Mouse (Mus musculus) kidney, adult 2 months (tissue): ENCODE measurements at regions not wholly inside any gene's neighbourhood (a gene's known extent, or its start where the extent isn't known, plus 50 kb on each side); places are given as distances from the start of the nearest gene placed in this dataset.

Experiments
- DNase-seq: peaks from one replicate; pipeline ENCODE4 v3.0.0; 2021
- H3K27ac ChIP-seq: fragments of 200-500 bp; 2 replicates; pipeline ENCODE4 v1.5.1; 2012; ENCODE audit warnings: low read depth, low read length, control low read depth, inconsistent platforms; ENCODE audit not compliant: insufficient read depth
- H3K27me3 ChIP-seq: fragments of 200-500 bp; replicated peaks from 2 replicates; pipeline ENCODE4 v1.6.1; 2012; ENCODE audit warnings: mild to moderate bottlenecking, moderate library complexity, low read length, inconsistent platforms; ENCODE audit not compliant: control insufficient read depth, insufficient read depth
- H3K36me3 ChIP-seq: fragments of 200-500 bp; 2 replicates; pipeline ENCODE4 v1.6.1; 2012; ENCODE audit warnings: mild to moderate bottlenecking, moderate library complexity, low read length, inconsistent platforms; ENCODE audit not compliant: control insufficient read depth, insufficient read depth
- H3K4me1 ChIP-seq: fragments of 200-500 bp; 2 replicates; pipeline ENCODE4 v1.6.1; 2011; ENCODE audit warnings: low read length; ENCODE audit not compliant: control insufficient read depth, insufficient read depth
- H3K4me3 ChIP-seq: fragments of 200-500 bp; 2 replicates; pipeline ENCODE4 v1.5.1; 2011; ENCODE audit warnings: mild to moderate bottlenecking, low read depth, low read length, control low read depth; ENCODE audit not compliant: insufficient read depth
- CTCF ChIP-seq: fragments of 200-500 bp; conservative IDR thresholded peaks from 2 replicates; pipeline ENCODE4 v1.5.1; 2011; ENCODE audit warnings: low read depth, mild to moderate bottlenecking, control low read depth, low read length, moderate library complexity, mixed read lengths; ENCODE audit not compliant: insufficient read depth, insufficient read length
- POLR2A ChIP-seq: fragments of 200-500 bp; IDR thresholded peaks from one replicate; pipeline ENCODE4 v1.6.1; 2011; ENCODE audit warnings: low read depth, low read length, control low read depth
- WGBS: fragments of 180-500 bp; shearing (Covaris S2); methylation state at CpG from one replicate; pipeline ENCODE4 v1.1.7; 2018; 5-methylcytosine and 5-hydroxymethylcytosine counted together

GRCm38 (mm10) chr10:43722164-43722563, 144.1 kb downstream of the Cd24a start:
- Histone ChIP-seq H3K36me3 (no peaks in the 10 kb centered on the region), H3K27ac (no peak overlapping the region), H3K4me3 (no peak overlapping the region), H3K4me1 (no peaks in the 10 kb centered on the region; the same call in 1 of the 2 replicates), H3K27me3 (no peaks in the 10 kb centered on the region)
- TF ChIP-seq POLR2A (no peak), CTCF (no peak)
- 8% methylated on average over 3 of the region's 3 CpGs for WGBS
- DNase-seq = no peak

- DNase-seq = peak; percentile 83
- WGBS = 11% methylated on average over 23 of the region's 23 CpGs
- peak overlapping the region; percentile 92 for H3K27ac ChIP-seq
- H3K27me3 ChIP-seq = no peaks in the 10 kb centered on the region
- no peaks in the 10 kb centered on the region; the same call in 1 of the 2 replicates for H3K4me1 ChIP-seq
- no peaks in the 10 kb centered on the region for H3K36me3 ChIP-seq
- H3K4me3 ChIP-seq = peak overlapping the region; percentile 21
- no peak for TF ChIP-seq POLR2A
- no peak for TF ChIP-seq CTCF
Observed at GRCm38 (mm10) chr10:43722711-43723614, 144.9 kb downstream of the Cd24a start.

- H3K4me1 ChIP-seq = no peaks in the 10 kb centered on the region; the same call in 1 of the 2 replicates
- H3K27me3 ChIP-seq = no peaks in the 10 kb centered on the region
- H3K36me3 ChIP-seq = no peaks in the 10 kb centered on the region
- WGBS = 5% methylated on average over 12 of the region's 12 CpGs
- peak overlapping the region; percentile 92 for H3K27ac ChIP-seq
- peak overlapping the region; percentile 21 for H3K4me3 ChIP-seq
- no peak for DNase-seq
- TF ChIP-seq POLR2A (no peak), CTCF (no peak)
Observed at GRCm38 (mm10) chr10:43723615-43723937, 145.5 kb downstream of the Cd24a start.

GRCm38 (mm10) chr10:43727746-43728145, 149.7 kb downstream of the Cd24a start:
- WGBS = 80% methylated on average over 6 of the region's 6 CpGs
- DNase-seq = no peak

GRCm38 (mm10) chr10:43729184-43729583, 151.1 kb downstream of the Cd24a start:
- H3K4me1 ChIP-seq = no peaks in the 10 kb centered on the region
- H3K27me3 ChIP-seq = no peaks in the 10 kb centered on the region
- no peak for DNase-seq
- H3K4me3 ChIP-seq = no peak overlapping the region
- WGBS = 58% methylated on average over 3 of the region's 3 CpGs
- TF ChIP-seq CTCF (no peak), POLR2A (no peak)
- no peak overlapping the region for H3K27ac ChIP-seq
- H3K36me3 ChIP-seq = no peaks in the 10 kb centered on the region

More at GRCm38 (mm10) chr10:43727746-43728145, 149.7 kb downstream of the Cd24a start:
- TF ChIP-seq POLR2A = no peak
- TF ChIP-seq CTCF = no peak
- H3K4me3 ChIP-seq = no peak overlapping the region
- no peaks in the 10 kb centered on the region for H3K36me3 ChIP-seq
- no peak overlapping the region for H3K27ac ChIP-seq
- H3K27me3 ChIP-seq = no peaks in the 10 kb centered on the region
- H3K4me1 ChIP-seq = no peaks in the 10 kb centered on the region; the same call in 1 of the 2 replicates

- 86% methylated on average over 13 of the region's 13 CpGs for WGBS
- H3K36me3 ChIP-seq = no peaks in the 10 kb centered on the region
- H3K27me3 ChIP-seq = no peaks in the 10 kb centered on the region
- DNase-seq = no peak
- no peak overlapping the region for H3K4me3 ChIP-seq
- no peak for TF ChIP-seq CTCF
- TF ChIP-seq POLR2A = no peak
- no peak overlapping the region for H3K27ac ChIP-seq
- H3K4me1 ChIP-seq = no peaks in the 10 kb centered on the region
Observed at GRCm38 (mm10) chr10:43733618-43734415, 155.7 kb downstream of the Cd24a start.

- WGBS = 86% methylated on average over 2 of the region's 2 CpGs
- Histone ChIP-seq H3K27ac (no peak overlapping the region), H3K4me3 (no peak overlapping the region)
Observed at GRCm38 (mm10) chr10:43739181-43739580, 161.1 kb downstream of the Cd24a start.

More at GRCm38 (mm10) chr10:43739181-43739580, 161.1 kb downstream of the Cd24a start:
- no peak for DNase-seq
- Histone ChIP-seq H3K4me1 (no peaks in the 10 kb centered on the region), H3K27me3 (no peaks in the 10 kb centered on the region), H3K36me3 (no peaks in the 10 kb centered on the region)
- no peak for TF ChIP-seq CTCF
- TF ChIP-seq POLR2A = no peak
